Mouse (Mus musculus): ENCODE results near the gene Olfr1133.
"Not testable (repeated sequence)": the region's sequence is repeated elsewhere in the genome, so short reads cannot be mapped to it uniquely, and the experiment has no call there.

The Olfr1133 gene
- long read RNA-seq, experiment 1 = 0 reads
- long read RNA-seq, experiment 2 = 0 reads

- intact Hi-C loops (cut with DNase I) = no loop called here
These were observed at the start of gene Olfr1133 for GRCm38 (mm10) chr2:87647274-87647673. Gene Olfr1133, minus strand, starts transcription at chr2:87647374.

DNA sequence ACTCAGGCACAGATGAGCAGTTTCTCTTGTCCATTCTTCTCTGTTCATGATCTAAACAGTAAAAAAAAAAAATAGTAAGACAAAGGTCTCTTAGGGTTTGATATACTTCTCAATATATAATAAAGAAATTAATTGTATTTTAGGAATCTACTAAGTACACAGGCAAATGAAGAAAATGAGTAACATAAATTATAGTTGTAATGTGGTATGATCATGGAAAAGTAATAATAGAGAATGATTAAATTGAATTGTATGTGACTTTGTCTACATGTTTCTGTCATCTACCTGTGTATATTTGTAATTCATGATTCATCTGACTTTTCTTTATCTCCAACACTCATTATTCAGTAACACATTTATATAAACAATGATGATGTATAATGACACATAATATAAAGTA, 46.7 kb upstream of the Olfr1133 start, which contains the start of gene Olfr1136:
Gene Olfr1136, minus strand, starts transcription at position 101 of the 400 bp plus-strand sequence.
- intact Hi-C loops (cut with DNase I) = no loop called here

- intact Hi-C loops (cut with DNase I) = no loop called here
These were observed 26.4 kb upstream of the Olfr1133 start, which contains the start of gene Olfr1135 for GRCm38 (mm10) chr2:87673564-87673963. Gene Olfr1135, minus strand, starts transcription at chr2:87673664.

- intact Hi-C loops (cut with DNase I) = no loop called here
These were observed 11.2 kb upstream of the Olfr1133 start, which contains the start of gene Olfr1134 for GRCm38 (mm10) chr2:87658360-87658759. Gene Olfr1134, minus strand, starts transcription at chr2:87658460.

- intact Hi-C loops (cut with DNase I) = no loop called here
These were observed 4.7 kb downstream of the Olfr1133 start for GRCm38 (mm10) chr2:87642441-87642840.

- intact Hi-C loops (cut with DNase I) = no loop called here
These were observed 9.7 kb downstream of the Olfr1133 start, which contains the start of gene Olfr1132 for GRCm38 (mm10) chr2:87637435-87637834. Gene Olfr1132, minus strand, starts transcription at chr2:87637535.

DNA sequence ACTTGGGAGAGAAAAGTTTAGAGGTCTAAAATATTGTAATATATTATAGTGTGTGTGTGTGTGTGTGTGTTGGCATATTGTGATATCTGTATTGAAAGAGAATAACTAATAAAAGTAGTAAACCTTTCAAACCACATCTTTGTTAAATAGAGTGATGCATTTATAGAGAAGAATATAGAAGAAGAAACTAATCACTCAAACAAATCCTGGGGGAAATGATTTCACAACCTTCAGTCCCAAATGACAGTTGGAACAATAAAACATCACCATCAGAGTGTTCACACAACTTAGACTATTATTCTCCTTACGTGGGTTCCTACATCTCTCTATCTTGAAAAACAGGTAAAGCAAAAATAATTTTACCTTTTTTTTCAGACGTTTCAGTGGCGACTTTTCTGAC, 20.4 kb downstream of the Olfr1133 start, which contains the start of gene Olfr1131:
Gene Olfr1131, plus strand, starts transcription at position 301 of the 400 bp plus-strand sequence.
- intact Hi-C loops (cut with DNase I) = no loop called here

GRCm38 (mm10) chr2:87605912-87606311, 41.3 kb downstream of the Olfr1133 start, which contains the start of gene Olfr1130:
Gene Olfr1130, plus strand, starts transcription at chr2:87606212.
- intact Hi-C loops (cut with DNase I) = not testable (repeated sequence)

Measured in adrenal gland (tissue).